Mouse (Mus musculus) naive thymus-derived CD4-positive, alpha-beta T cell, adult 2 months (primary cell): ENCODE results near the gene Rgma.

Experiments
- DNase-seq: peaks from one replicate; pipeline ENCODE4 v3.0.0-alpha.2; 2011; ENCODE audit warnings: low read depth

The Rgma gene

GRCm38 (mm10) chr7:73371587-73372321 is 3.6 kb upstream of the Rgma start:
- DNase-seq = no peak

- no peak for DNase-seq
These were observed 2.8 kb upstream of the Rgma start for GRCm38 (mm10) chr7:73372352-73372970.

GRCm38 (mm10) chr7:73374727-73375126 is 582 bp upstream of the Rgma start:
- no peak for DNase-seq

- DNase-seq = peak; percentile 58
These were observed 1.0 kb downstream of the Rgma start for GRCm38 (mm10) chr7:73376101-73377001.

GRCm38 (mm10) chr7:73377307-73377706 is 2.0 kb downstream of the Rgma start:
- no peak for DNase-seq

GRCm38 (mm10) chr7:73378034-73378433 is 2.7 kb downstream of the Rgma start:
- no peak for DNase-seq

GRCm38 (mm10) chr7:73382843-73383242 is 7.5 kb downstream of the Rgma start:
- no peak for DNase-seq

GRCm38 (mm10) chr7:73388866-73389265 is 13.6 kb downstream of the Rgma start:
- DNase-seq = no peak

GRCm38 (mm10) chr7:73389419-73389818 is 14.1 kb downstream of the Rgma start:
- DNase-seq = no peak

GRCm38 (mm10) chr7:73389871-73390294 is 14.6 kb downstream of the Rgma start:
- DNase-seq = no peak

- DNase-seq = no peak
These were observed 15.2 kb downstream of the Rgma start for GRCm38 (mm10) chr7:73390426-73391001.

GRCm38 (mm10) chr7:73391002-73391517 is 15.8 kb downstream of the Rgma start:
- no peak for DNase-seq

GRCm38 (mm10) chr7:73391518-73392321 is 16.4 kb downstream of the Rgma start:
- no peak for DNase-seq

GRCm38 (mm10) chr7:73392359-73392758 is 17.1 kb downstream of the Rgma start:
- no peak for DNase-seq

GRCm38 (mm10) chr7:73393307-73394012 is 18.2 kb downstream of the Rgma start:
- DNase-seq = no peak

- DNase-seq = no peak
These were observed 18.7 kb downstream of the Rgma start for GRCm38 (mm10) chr7:73394013-73394409.

- no peak for DNase-seq
These were observed 23.0 kb downstream of the Rgma start for GRCm38 (mm10) chr7:73398319-73398718.

- DNase-seq = no peak
These were observed 23.6 kb downstream of the Rgma start for GRCm38 (mm10) chr7:73398806-73399442.

GRCm38 (mm10) chr7:73399501-73400044 is 24.3 kb downstream of the Rgma start:
- peak; percentile 52 for DNase-seq
